Mouse (Mus musculus): ENCODE results near the gene Rtn2. TPM values are rescaled to one million over a fixed set of nuclear protein-coding genes. Genes with fewer than 3 reads are reported as not detected.

Rtn2 gene
- not detected for total RNA-seq (2023)

DNA sequence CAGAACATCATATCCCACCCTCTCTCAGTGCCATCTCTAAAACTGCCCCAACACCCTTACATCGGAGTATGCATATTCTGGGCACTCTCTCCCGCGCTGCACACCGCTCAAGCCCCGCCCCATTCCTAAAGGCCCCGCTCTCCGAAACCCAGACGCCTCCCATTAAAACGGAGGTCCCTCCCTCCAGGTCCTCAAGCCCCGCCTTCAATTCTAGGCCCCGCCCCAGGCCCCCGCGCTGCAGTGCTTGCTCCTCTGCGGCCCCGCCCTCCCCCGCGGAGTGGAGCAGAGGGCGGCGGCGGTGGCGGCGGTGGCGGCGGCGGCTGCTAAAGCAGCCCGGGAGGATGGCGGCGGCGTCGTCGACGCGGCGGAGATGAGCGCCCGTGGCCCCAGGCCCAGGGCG lies at the start of gene Rtn2:
Gene Rtn2, plus strand, starts transcription at position 240 of the 400 bp plus-strand sequence.

DNA sequence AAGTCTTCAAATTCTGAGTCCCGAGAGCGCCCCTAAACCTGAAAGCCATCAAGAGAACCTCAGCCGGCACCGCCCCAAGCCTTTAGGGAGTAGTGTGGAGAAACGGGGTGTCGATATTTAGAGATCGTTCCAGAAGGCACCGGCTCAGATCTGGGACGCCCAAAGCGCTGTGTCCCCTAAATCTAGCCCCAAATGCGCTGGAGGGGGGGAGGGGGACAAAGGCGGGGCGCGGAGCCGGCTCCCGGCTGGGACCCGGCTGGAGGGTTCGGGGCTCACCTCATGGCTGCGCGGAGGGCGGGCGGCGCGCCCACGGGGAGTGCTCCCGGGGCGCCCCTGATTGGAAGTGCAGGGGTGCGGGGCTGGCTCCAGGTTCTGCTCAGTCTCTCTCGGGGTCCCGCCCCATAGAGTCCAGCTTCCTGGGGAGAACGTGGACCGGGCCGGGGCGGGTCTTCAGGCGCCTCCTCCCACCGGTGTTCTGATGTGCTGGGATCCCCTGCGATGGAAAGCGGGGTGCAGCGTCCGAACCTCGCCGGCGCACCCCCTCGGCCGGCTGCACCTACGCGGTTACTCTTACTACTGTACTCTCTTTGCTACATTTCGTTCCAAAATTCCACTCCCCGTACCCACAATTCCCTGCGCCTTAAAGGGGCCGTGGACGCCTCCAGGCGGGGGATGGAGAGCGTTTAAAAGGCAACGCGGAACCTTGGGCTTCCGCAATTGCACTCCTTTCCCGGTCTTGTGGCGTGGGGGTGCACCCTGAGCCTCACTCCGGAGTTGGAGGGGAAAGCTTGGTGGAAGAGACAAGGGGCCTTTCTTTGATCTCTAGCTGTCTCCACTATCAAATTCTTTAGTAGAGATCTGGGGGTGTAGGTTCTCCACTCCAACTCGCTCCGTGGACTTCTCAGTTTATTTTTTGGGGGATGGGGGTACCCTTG lies 10.9 kb upstream of the Rtn2 start, which contains the start of gene Vasp:
Gene Vasp, minus strand, starts transcription at position 580 of the 935 bp plus-strand sequence.

DNA sequence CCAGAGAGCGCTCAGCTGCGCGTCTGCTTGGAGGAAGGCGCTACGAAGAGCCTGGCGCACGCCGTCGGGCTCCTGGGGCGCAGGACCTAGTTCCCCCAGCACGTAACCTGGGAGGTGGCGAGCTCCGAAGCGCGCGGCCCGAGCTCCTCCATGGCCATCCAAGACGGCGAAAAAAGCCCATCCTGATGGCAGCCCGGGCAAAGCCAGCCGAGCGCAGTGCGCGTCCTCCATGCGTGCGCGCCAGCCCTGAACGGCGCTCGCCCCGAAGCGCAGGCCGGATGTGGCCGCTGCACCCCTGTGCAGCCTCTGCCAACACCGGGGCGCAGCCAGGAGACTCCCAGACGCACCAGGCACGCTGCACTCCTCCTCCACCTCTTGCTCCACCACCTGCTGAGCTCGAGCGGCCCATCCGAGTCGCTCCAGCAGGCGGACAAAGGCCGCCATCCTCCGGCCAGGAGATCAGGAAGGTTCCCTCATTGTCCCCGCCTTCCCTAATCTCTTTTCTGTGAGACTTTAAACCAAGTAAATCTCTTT lies 2.8 kb upstream of the Rtn2 start, which contains the start of gene Ppm1n:
Gene Ppm1n, minus strand, starts transcription at position 484 of the 534 bp plus-strand sequence.

DNA sequence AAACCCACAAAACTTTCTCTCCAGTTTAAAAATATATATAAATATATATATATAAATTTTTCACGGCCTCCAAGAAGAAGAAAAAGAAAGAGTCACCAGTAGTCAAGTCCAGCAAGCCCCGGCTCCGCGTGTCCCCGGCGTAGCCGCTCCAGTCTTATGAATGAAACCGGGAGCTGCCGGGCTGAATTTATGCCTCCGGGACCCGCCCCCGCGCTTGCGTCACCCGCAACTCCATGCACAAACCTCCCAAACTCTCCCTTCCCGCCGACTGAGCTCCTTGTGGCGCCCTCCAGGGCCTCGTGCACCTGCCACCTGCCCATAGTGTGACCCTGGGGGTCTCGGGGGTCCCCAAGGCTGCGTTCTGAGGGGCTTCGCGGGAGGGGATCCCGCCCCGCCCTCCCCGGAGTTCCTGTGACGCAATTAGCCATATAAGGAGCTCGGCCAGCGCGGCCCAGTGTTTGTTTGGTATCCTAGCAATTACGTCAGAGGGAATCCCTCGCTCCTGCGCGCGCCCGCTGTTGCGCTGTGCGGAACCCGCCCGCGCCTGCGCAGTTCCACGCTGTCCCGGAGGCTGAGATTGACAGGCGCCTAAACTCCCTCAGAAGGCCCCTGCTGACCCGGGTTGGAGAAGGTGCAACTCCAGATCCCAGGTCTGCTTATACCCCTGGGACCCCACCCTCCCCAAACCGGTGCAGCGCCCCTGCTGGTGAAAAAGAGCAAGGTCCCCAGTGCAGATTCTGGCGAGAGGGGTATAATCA lies 27.6 kb downstream of the Rtn2 start, which contains the start of gene Fosb:
Gene Fosb, minus strand, starts transcription at position 168 of the 758 bp plus-strand sequence.

DNA sequence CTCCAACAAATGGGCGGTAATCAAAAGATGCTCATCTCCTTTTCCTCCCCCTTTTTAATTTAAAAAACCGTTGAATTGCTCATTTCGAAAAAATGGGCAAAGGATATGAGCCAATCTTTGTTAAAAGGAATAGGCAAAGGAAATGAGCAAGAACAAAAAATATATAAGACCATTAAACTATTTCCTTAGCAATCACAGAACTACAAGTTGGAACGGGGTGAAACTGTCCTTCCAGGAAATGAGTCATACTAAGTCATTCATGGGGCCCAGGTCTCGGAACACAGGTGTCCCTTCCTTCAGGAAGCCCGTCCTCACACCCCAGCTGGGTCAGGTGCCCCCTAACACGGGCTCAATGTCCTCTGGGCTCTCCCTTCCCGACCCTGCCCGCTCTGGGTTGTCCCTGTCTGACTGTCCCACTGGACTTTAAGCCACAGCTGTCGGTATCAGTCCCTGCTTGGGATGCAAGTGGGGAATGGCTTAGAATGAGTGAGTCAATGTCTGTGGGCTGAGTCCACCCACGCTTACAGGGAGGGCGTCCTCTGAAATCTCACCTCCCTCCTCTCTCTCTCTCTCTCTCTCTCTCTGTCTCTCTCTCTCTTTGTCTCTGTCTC lies 61.9 kb downstream of the Rtn2 start, which contains the start of gene Ercc1:
Gene Ercc1, plus strand, starts transcription at position 542 of the 611 bp plus-strand sequence.

Other genes starting within 250 kb of the Rtn2 start
- not detected for gene Rsph6a, start 227.9 kb upstream of the Rtn2 start, total RNA-seq (2023)
- gene Dmwd, start 206.4 kb upstream of the Rtn2 start, total RNA-seq (2023), result 10 to 100 TPM; 13.9 to 23.0 TPM
- 1 to 10 TPM; 4.6 to 7.9 TPM for gene Dmpk, start 198.8 kb upstream of the Rtn2 start, total RNA-seq (2023)
- gene Six5, start 188.0 kb upstream of the Rtn2 start, total RNA-seq (2023), result 1 to 10 TPM in 1 of 2 experiments, under 1 TPM in 1; 0.35 to 1.1 TPM
- not detected for gene Gm4969, start 164.3 kb upstream of the Rtn2 start, total RNA-seq (2023)
- gene Fbxo46, start 162.8 kb upstream of the Rtn2 start, total RNA-seq (2023), result 10 to 100 TPM; 16.2 to 16.6 TPM
- gene Qpctl, start 133.3 kb upstream of the Rtn2 start, total RNA-seq (2023), result 10 to 100 TPM; 10.4 to 10.8 TPM
- 10 to 100 TPM; 44.8 to 49.2 TPM for gene Snrpd2, start 132.9 kb upstream of the Rtn2 start, total RNA-seq (2023)
- not detected for gene Gipr, start 116.5 kb upstream of the Rtn2 start, total RNA-seq (2023)
- gene Eml2, start 106.2 kb upstream of the Rtn2 start, total RNA-seq (2023), result 10 to 100 TPM; 59.9 to 73.3 TPM
- not detected for gene Gpr4, start 70.1 kb upstream of the Rtn2 start, total RNA-seq (2023)
- gene Opa3, start 54.3 kb upstream of the Rtn2 start, total RNA-seq (2023), result 10 to 100 TPM; 22.5 to 24.0 TPM
- gene Vasp, start 10.8 kb upstream of the Rtn2 start, total RNA-seq (2023), result 100 to 1,000 TPM; 586 to 605 TPM
- 1 to 10 TPM in 1 of 2 experiments, not detected in 1; 2.1 TPM for gene Ppm1n, start 2.6 kb upstream of the Rtn2 start, total RNA-seq (2023)
- gene Fosb, start 27.4 kb downstream of the Rtn2 start, total RNA-seq (2023), result 1,000 to 10,000 TPM; 1,994 to 3,359 TPM
- 10 to 100 TPM; 16.8 to 19.7 TPM for gene Ercc1, start 62.2 kb downstream of the Rtn2 start, total RNA-seq (2023)
- 1 to 10 TPM; 5.5 to 5.8 TPM for gene Cd3eap, start 76.9 kb downstream of the Rtn2 start, total RNA-seq (2023)
- gene Ppp1r13l, start 77.1 kb downstream of the Rtn2 start, total RNA-seq (2023), result 1 to 10 TPM; 2.9 to 5.6 TPM
- 10 to 100 TPM; 13.2 to 23.6 TPM for gene Ercc2, start 99.4 kb downstream of the Rtn2 start, total RNA-seq (2023)
- gene Klc3, start 121.5 kb downstream of the Rtn2 start, total RNA-seq (2023), result not detected
- gene Ckm, start 122.2 kb downstream of the Rtn2 start, total RNA-seq (2023), result 1 to 10 TPM; 3.4 to 4.7 TPM
- 10 to 100 TPM; 26.4 to 28.6 TPM for gene Mark4, start 176.2 kb downstream of the Rtn2 start, total RNA-seq (2023)
- gene Exoc3l2, start 180.7 kb downstream of the Rtn2 start, total RNA-seq (2023), result under 1 TPM; 0.24 to 0.35 TPM
- gene Bloc1s3, start 225.7 kb downstream of the Rtn2 start, total RNA-seq (2023), result 1 to 10 TPM; 7.4 to 7.9 TPM
- gene Trappc6a, start 225.8 kb downstream of the Rtn2 start, total RNA-seq (2023), result 10 to 100 TPM; 22.1 to 24.5 TPM
- not detected for gene Nkpd1, start 235.2 kb downstream of the Rtn2 start, total RNA-seq (2023)

Measured in neutrophil, adult 83 days (primary cell).